Mouse (Mus musculus) effector memory CD4-positive, alpha-beta T cell, adult 5 months (primary cell): ENCODE results near the gene Mall. TPM values are rescaled to one million over a fixed set of nuclear protein-coding genes. Genes with fewer than 3 reads are reported as not detected.

ENCODE experiments used
- polyA plus RNA-seq: library from polyadenylated mRNA; unstranded; fragments of 100-300 nt; shearing (Covaris generic); gene quantifications from one replicate; pipeline ENCODE4 v1.2.1, GENCODE M21; 2017

The Mall gene
- not detected for polyA plus RNA-seq

GRCm38 (mm10) chr2:127729671-127730070, at the start of gene Mall:
Mall (minus strand) TSS chr2:127729932.

GRCm38 (mm10) chr2:127656086-127656720, 73.5 kb downstream of the Mall start, which contains the start of gene Mal:
Mal (minus strand) TSS chr2:127656695.

Other genes starting within 250 kb of the Mall start
- gene Kcnip3, start 207.8 kb downstream of the Mall start, polyA plus RNA-seq = 0.60 TPM
- gene Prom2, start 188.5 kb downstream of the Mall start, polyA plus RNA-seq = not detected
- gene Zfp661, start 142.8 kb downstream of the Mall start, polyA plus RNA-seq = 1.9 TPM
- gene Mrps5, start 142.7 kb downstream of the Mall start, polyA plus RNA-seq = 99.3 TPM
- gene Mal, start 73.2 kb downstream of the Mall start, polyA plus RNA-seq = not detected
- gene Nphp1, start 59.0 kb upstream of the Mall start, polyA plus RNA-seq = 1.7 TPM
- gene Mtln, start 62.6 kb upstream of the Mall start, polyA plus RNA-seq = 15.7 TPM
- gene Bub1, start 101.9 kb upstream of the Mall start, polyA plus RNA-seq = 1.2 TPM
- 1.9 TPM for gene Acoxl, start 108.9 kb upstream of the Mall start, polyA plus RNA-seq